Mouse (Mus musculus): ENCODE measurements around the gene Cecr2.
A peak's percentile ranks its signal among the peaks of the same experiment; 100 is the strongest.
"Not testable (repeated sequence)": the region's sequence is repeated elsewhere in the genome, so short reads cannot be mapped to it uniquely, and the experiment has no call there.

Cecr2 gene

GRCm38 (mm10) chr6:120773763-120774162 lies 107.6 kb downstream of the Cecr2 start:
- no peak for DNase-seq

DNA sequence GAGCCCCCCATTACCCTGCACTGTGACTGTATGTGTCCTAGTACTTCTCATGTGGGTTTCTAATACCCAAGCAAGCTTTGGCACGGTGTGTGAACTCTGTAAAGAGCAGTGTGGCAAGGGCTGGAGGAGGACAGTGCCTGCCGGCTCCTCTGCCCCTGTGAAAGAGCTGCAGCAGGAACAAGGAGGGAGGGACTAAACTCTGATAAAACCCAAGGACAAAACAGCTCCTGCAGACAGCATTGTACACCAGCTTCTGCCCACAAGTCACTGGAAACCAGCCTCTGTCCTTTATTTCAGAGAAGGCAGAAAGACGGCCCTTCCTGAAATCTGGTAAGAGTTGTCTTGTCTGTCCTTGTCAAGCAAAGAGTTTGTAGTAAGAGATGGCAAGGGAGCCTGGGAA lies 110.1 kb downstream of the Cecr2 start:
- DNase-seq = no peak

GRCm38 (mm10) chr6:120777533-120777932 lies 111.4 kb downstream of the Cecr2 start:
- no peak for DNase-seq

DNA sequence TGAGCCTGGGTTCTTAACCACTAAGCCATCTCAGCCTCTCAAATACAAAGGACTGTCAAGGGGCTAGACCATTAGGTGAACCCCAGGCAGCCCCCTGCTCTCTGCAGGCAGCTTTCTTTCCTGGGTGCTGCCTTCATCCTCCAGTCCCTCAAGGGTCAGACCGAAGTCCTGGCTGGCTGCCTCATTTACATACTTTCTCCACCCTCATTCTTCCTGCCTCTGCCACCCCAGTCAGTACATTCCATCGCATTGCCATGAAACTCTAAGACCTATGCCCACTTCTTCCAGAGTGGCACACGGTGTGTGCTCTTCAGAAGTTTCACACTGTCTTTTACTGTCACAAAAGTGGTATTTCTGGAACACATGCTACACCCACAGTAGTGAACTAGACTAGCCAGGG lies 112.1 kb downstream of the Cecr2 start:
- no peak for DNase-seq

DNA sequence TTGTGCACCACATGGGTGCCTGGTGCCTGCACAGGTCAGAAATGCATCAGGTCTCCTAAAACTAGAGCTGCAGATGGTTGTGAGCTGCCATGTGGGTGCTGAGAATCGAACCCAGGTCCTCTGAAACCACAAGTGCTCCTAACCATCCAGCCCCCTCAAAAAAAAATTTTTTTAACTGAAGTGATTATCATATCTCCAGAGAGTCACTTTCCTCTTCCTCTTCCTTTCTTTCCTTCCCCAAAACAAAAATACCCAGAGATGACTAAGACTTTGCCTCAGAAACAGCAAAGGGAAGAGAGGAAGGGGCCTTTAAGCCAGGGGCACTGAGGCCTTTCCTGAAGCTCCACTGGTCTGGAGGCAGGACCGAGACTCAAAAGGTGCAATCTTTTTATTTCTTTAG lies 116.8 kb downstream of the Cecr2 start:
- no peak for DNase-seq

DNA sequence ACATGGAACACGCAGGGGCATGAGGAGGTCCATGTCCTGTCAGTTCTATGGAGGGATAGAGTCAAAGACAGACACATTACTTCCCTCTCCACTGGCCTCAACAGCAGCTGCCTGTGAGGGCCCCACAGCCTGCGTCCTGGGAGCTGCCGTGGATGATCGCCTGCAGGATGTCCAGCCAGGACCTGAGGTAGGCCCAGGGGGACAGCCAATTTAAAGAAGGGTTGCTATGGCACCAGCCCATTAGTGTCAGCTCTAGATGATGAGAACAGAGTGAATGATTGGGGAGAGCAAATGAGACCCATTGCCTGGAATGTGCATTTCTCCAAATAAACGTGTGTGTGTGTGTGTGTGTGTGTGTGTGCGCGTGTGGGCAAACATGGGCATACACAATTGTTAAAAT lies 118.2 kb downstream of the Cecr2 start:
- no peak for DNase-seq

DNA sequence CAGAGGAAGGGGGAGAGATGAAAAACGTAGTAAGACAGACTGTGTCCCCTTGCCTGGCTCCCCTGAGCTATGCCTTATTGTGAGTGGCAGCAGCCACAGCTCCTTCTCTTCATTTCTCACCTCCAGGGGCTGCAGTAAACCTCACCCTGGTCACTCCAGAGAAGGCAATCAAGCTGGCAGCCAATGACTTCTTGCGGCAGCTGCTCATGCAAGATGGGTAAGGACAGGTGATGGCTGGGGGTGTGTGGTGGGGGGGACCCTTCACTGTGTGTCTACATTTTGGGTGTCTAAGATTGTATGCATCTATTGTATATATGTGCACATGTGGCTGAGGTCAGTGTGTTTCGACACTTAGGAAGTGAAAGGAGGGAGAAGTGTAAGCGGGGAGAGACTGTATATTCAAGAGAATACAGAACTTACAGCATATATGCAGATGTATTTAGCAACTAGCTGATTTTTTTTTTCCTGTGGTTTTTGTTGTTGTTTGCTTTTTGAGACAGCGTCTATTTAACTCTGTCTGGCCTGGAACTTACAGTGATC lies 122.0 kb downstream of the Cecr2 start:
- no peak for DNase-seq

DNA sequence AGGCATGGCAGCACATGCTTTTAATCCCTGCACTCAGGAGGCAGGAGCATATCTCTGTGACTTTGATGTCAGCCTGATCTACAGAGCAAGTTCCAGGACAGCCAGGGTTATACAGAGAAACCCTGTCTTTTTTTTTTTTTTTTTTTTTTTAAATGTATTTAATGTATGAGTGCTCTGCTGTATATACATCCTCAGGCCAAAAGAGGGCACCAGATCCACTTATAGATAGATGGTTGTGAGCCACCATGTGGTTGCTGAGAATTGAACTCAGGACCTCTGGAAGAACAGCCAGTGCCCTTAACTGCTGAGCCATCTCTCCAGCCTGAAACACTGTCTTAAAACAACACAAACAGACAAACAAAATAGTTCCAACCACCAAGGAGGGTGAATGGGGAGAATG lies 122.7 kb downstream of the Cecr2 start:
- DNase-seq = no peak

GRCm38 (mm10) chr6:120790153-120790552 lies 124.0 kb downstream of the Cecr2 start:
- DNase-seq = no peak

DNA sequence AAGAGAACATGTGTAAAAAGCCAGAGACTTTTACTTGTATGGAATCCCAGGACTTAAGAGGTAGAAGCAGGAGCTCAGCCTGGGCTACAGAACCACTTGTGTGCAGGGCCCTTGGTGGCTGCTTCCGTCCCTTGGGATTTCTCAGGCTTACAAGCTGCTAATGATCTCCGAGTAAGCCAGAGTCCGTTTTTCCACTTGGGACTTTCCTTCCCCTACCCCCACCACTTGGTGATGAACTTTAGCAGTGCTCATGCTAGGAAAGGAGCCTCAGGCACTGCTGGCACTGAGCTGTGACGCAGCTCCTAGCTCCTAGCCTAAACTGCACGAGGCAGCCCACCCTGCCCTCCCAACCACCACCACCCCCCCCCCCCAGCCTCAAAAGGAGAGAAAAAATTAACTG lies 124.5 kb downstream of the Cecr2 start:
- DNase-seq = no peak

- DNase-seq = peak; percentile 4
Measured at GRCm38 (mm10) chr6:120792947-120793346, 126.8 kb downstream of the Cecr2 start.

GRCm38 (mm10) chr6:120795422-120796086 lies 129.4 kb downstream of the Cecr2 start:
- DNase-seq = no peak

DNA sequence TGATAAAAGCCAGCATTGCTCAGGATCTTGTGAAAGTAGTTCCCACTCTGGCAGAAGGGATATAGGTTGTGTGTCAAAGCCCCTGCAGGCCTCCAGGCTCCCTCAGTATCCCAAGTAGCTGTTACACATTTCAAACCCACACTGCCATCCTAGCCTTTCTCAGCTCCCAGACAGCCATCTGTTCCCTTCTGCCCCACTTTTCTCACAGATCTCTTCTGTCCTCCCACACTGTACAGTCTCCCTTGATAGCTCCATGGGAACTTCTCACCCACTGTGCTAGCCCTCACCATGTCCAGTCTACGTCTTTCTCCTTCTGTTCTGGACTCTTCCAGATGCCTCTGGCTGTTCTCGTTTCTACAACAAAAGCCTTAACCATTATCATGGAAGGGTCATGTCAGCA lies 129.9 kb downstream of the Cecr2 start:
- DNase-seq = no peak

DNA sequence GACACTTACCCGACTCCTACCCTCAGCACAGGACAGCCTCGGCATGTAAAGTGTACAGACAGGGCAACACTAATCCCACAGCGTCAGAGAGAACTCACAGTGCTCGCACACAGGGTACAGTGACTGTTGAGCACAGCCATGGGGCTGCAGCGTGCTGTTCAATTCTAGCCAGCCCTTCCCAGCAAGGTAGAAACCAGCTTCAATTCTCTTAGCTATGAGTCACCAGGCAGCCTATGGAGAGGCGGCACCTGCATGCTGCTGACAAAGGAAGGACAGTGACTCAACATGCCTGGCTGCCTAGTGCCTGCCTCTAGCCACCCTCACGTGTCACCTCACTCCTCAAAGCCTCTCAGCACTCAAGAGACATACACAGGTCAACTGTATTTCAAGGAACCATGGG lies 131.8 kb downstream of the Cecr2 start:
- DNase-seq = no peak

DNA sequence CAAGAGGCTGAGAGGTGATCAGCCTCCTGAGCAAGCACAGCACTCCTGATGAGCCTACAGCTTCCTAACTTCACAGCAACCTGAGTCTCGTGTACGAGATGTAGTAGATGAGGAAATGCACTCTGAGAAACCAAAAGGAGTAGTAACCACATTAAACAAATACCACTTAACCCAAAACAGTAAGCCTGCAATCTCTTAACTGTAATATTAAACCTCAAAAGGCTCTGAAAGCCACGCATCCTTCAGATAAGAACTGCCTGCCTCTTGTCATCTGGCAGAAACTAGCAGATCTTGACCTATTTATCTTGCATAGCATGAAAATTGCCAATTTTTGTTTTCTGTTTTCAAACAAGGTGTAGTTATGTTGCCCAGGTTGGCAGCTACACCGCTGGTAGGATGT lies 132.7 kb downstream of the Cecr2 start:
- DNase-seq = no peak

DNA sequence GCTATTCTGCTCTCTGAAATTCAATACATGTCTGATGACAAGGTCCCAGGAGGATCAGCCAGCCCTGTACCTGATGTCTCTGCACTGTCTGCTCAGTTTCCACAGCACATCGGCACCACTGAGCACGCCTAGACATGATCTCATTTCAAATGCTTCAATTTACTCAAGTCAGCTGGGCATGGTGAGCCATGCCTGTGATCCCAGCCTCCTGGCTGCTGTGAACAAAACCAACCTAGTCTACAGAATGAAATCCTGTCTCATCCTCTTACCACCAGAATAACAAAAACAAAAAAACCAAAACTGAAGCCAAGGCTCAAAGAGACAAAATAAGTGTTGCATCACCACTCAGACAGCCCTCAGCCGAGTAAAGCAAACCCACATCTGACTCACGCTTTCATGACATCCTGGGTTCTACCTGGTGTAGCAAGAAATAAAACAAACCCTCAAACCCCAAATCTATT lies 133.4 kb downstream of the Cecr2 start:
- DNase-seq = no peak

GRCm38 (mm10) chr6:120806999-120807737 lies 141.0 kb downstream of the Cecr2 start:
- no peak for DNase-seq

DNA sequence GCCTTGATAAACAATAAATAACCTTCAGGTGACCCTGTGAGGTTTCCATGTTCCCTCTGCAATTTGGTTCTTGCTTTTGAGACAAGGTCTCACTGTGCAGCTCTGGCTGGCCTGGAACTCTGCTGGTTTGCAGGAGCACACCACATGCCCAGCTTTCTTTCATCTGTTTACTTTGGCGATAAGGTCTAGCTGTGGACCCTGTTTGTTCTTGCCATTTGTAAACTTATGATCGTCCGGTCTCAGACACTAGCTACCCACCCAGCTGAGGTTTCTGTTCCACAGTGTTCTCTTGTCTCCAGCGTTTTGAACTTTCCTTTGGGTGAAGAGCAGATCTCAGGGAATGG lies 141.5 kb downstream of the Cecr2 start:
- no peak for DNase-seq

DNA sequence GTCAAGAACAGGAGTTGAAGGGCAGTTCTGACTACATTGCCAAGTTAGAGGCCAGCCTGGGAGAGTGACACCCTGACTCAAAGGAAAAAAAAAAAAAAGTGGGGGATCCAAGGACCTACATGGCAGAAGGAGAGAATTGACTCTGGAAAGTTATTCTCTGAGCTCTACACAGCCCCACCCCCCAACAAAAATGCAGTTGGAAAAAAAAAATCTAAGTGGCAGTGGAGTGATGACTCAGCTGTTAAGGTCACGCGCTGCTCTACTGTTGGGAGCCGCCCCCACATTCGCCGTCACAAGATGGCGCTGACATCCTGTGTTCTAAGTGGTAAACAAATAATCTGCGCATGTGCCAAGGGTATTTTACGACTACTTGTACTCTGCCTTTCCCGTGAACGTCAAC lies 145.8 kb downstream of the Cecr2 start:
- DNase-seq = not testable (repeated sequence)

- no peak for DNase-seq
Measured at GRCm38 (mm10) chr6:120819294-120819693, 153.1 kb downstream of the Cecr2 start.

GRCm38 (mm10) chr6:120820144-120820543 lies 154.0 kb downstream of the Cecr2 start:
- DNase-seq = peak; percentile 6
